Mouse (Mus musculus) kidney, postnatal 25 days (tissue): ENCODE results near the gene Stoml2.

ENCODE experiments used
- DNase-seq, 2 experiments: peaks; one replicate each; pipeline ENCODE4 v3.0.0; 2021; ENCODE audit warnings: mixed read lengths in 2 of 2

Gene Stoml2

DNA sequence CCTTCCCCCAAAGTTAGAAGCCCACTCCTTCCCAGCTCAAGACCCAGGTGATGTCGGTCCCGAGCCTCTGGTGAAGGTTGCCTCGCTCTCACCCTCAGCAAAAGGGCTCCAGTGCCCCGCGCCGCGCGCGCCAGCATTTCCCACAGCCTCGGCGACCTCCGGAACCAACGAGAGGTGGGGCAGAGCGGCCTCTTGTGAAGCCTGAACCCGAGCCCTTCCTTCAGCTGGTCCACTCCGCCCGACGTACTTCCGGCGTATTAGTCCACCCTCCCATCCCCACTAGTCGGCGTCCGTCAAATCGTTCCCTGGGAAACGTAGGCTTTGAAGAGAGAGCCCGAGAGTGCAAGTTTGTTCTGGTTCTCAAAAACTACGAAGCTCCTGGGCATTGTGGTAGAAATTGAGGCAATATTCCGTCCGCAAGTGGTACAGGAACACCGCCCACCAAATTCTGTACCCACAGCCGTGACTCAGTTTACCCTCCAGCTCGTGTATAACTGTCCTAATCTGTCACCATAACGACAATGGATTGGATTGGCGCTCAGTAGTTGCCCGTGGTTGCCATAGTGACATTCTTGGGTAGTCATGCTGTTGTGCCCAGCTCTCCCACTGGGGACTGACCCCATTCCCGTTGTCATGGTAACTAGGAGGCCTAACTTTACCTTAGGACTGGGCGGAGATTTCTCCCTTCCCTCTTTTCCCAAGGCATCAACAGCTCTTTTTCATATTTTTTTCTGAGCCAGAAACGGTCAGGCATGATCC is at the start of gene Stoml2:
Gene Stoml2, minus strand, starts transcription at position 474 of the 759 bp plus-strand sequence.
- peak; percentile 96 to 97 for DNase-seq

DNA sequence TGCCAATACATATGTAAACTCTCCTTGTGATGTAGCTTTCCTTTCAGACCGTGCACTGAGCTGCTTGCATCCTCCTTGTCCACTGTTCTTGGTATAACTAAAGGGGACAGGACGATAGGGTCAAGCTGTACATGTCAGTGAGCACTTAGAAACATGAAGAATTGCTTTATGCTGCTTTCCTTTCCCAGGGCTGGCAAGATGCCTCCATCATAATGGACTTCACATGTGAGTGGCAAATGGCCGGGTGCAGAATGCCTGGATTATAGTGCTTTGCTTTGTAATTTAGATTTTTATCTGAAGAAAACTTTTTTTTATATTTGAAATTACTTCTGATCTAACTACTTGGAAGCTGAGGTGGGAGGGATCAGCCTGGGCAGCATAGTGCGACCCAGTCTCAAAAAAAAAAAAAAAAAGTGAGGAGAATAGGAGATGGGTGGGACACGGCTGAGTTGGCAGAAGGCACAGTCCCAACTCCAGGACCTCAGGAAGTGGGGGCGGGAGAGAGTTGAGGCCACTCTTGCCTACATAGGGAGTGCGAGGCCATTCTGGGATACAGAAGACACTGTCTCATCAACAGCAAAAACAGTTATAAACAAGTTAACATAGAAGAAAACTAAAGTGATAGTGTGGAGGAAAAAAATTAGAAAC is 46.7 kb upstream of the Stoml2 start:
- DNase-seq: peak; percentile 25 to 35

DNA sequence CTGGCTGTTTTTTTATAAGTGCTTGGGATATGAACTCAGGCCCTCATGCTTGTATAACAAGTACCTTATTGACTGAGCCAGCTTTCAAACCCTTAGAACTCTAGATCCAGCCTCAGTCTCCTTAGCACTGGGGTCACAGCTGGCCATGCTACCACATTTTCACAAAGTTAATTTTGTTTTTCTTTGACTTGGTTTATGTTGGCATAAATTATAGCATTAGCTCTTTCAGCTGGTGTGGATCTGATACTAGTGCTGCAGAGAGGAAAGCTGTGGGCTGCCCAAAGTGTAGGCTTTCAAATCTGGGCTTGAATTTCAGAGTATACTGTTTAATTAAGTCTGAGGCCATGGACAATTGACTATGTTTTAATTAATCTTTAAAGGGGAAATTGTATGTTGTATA is 43.4 kb upstream of the Stoml2 start:
- DNase-seq: no peak

DNA sequence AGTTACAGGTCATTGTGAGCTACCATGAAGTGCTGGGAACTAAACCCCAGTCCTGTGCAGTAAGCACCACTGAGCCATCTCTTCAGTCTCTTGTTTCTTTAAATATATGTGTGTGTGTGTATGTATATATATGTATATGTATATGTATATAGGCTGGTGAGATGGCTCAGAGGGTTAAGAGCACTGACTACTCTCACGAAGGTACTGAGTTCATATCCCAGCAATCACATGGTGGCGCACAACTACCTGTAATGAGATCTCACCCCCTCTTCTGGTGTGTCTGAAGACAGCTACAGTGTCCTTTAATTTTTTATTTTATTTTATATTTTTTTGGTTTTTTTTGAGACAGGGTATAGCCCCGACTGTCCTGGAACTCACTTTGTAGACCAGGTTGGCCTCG is 34.0 kb upstream of the Stoml2 start:
- DNase-seq: no peak

DNA sequence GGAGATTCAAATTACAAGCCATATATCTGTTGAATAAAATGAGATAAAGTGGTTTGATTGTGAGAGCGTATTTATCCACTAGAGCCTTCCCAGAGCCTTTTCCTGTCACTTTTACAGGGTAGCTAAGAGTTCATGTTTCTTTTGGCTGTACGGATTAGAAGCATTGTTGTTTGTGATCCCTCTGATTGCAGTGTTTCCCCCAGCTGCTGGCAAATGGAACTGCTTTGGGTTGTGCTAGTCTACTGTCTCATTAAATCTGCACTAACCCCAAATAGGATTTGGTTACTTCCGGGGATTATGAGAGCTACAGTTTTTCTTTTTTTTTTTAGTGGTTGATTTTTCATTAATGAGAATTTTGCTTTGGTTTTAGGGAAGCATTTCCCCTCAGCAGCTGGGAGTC is 28.8 kb upstream of the Stoml2 start:
- no peak for DNase-seq

DNA sequence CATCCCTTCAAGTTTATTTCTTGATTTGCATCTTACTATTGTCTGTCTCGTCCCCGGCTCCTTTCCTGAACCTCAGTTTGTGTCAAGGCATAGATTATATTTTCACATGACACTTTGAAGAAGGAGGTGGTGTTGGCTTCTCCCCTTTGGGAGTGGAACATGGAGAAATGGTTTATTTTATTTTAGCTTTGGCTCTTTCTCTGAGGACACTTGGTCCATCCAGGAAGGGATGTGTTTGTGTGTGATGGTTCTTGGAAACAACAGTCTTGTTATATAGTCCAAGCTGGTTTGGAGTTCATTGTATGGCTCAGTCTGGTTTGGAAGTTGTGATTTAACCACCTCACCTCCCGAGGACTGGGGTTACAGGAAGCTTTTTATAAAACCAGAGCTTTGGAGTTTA is 28.2 kb upstream of the Stoml2 start:
- no peak for DNase-seq

DNA sequence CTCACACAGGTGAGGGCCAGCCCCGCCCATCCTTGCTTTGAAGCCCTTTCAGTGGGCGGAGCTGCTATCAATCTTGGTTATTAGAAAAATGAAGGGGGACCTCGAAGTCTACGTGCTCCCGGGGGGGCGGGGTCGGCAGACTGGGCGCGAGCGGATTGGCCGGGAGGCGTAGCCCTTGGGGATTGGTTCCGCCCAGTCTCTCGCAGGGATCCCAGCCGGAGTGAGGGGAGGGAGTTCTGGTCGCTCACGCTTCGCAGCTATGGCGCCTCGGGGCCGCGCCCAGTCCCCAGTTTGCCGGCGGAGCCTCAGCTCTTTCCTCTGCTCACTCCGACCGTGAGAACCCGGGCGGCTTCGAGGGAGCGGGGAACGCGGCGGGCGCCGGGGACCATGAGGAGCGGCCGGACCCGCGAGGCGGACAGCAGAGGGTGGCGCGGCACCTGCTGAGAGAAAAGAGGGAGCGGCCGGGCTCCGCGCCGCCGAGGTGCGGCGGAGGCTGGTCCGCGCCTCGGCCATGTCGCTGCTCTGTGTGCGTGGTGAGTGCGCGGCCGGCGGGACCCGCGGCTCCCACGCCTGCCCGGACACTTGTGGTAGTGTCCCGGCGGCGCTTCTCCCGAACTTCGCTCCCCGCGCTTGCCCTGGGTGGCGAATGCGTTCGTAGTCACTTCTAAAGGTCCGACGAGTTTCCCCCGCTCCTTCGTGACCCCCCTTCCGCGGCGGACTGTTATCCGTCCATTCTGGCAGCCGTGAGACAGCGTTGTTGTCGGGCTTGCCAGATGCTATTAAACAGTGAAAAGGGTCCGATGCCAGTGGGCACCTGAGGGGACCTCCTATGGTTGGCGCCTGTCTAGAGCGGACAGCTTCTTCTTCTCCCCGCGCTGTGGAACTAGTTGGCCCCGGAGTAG is 27.5 kb upstream of the Stoml2 start, which contains the start of gene Unc13b:
Gene Unc13b, plus strand, starts transcription at position 201 of the 902 bp plus-strand sequence.
- peak; percentile 96 to 98 for DNase-seq

- DNase-seq: no peak
These were observed 26.9 kb upstream of the Stoml2 start for GRCm38 (mm10) chr4:43058392-43058752.

- DNase-seq: no peak
These were observed 26.1 kb upstream of the Stoml2 start for GRCm38 (mm10) chr4:43057654-43058053.

GRCm38 (mm10) chr4:43052627-43053026 is 21.1 kb upstream of the Stoml2 start:
- peak; percentile 67 to 74 for DNase-seq

DNA sequence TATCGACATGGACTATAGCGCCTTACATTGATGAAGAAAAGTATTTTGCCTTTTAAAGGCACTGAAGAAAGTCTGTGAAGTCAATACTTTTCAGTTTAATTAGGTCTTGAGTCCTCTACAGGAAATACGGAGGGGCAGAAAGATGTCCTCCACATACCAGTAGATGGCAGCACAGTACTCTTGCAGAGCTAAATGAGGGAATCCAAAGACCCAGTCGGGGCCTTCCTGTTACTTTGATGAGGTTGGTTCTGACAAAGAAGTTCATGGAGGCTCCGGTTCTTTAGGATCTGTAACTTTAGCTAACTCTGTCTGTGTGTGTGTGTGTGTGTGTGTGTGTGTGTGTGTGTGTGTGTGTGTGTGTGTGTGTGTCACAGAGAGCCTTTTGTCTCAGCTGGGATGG is 15.7 kb upstream of the Stoml2 start:
- peak; percentile 86 for DNase-seq

DNA sequence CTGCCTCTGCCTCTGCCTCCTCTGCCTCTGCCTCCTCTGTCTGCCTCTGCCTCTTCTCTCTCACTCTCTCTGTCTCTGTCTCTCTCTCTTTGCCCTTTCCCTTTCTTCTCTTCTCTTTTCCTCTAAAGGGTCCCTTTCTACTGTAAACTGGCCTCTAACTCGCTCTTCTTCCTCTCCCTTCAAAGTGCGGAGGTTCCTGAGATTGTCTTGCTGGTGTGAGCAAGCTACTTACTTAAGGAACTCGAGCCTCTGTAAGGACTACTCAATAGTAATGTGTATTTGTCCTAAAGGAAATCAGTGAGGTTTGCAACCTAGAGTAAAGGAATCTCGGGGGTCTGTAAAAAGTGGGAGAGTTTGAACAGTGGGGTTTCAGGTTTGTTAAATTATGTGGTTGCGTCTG is 15.1 kb upstream of the Stoml2 start:
- no peak for DNase-seq

DNA sequence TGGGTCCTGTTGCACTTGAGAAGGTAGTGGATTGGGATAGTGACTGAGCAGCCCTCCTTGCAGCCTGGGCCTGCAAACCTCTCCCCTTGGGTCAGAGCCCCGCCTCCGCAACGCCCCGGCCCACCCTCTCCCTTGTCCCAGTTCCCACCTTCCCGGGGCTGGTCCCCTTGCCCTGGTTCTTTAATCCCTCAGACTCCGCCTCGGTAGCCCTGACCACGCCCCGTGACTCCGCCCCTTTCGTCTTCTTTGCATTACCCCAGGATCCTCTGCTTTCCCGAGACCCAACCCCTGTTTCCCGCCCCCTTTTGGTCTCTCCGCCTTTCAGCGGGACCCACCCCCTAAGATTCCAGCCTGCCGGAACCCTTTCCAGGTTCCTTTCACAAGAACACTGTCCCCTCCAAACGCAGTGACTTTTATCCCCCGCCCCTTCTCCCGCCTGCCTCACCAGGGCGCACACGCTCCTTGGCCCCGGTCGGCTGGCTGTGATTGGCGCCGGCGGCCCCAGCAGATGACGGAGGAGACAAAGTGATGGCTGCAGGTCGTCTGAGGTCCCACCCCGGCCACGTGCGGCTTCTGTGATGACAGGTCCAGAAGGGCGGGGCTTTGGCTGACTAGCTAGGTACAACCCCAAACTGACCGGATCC is 14.3 kb upstream of the Stoml2 start, which contains the start of gene Fam214b:
Gene Fam214b, minus strand, starts transcription at position 562 of the 644 bp plus-strand sequence.
- peak; percentile 99 to 100 for DNase-seq

DNA sequence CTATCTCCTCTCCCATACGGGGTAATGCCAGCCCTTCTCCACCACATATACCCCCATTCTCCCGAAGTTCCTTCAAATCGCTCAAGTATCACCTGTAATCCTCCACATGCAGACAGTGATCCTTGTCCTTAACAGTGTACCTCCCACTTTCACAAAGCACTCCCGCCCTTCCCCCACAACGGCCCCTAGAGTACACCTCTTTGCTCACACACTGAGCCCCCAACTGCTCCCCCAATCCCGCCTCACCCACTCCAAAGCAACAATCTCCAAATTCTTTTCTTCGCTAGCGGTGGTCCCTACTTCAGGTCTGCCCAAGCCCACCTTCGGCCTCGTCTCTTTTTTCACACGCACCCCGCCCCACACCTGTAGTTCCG is 13.8 kb upstream of the Stoml2 start:
- DNase-seq: peak in 1 of 2 experiments; percentile 49

GRCm38 (mm10) chr4:43044673-43045072 is 13.2 kb upstream of the Stoml2 start:
- peak; percentile 46 to 83 for DNase-seq

- DNase-seq: peak; percentile 72 to 86
These were observed 12.3 kb upstream of the Stoml2 start for GRCm38 (mm10) chr4:43043644-43044357.

DNA sequence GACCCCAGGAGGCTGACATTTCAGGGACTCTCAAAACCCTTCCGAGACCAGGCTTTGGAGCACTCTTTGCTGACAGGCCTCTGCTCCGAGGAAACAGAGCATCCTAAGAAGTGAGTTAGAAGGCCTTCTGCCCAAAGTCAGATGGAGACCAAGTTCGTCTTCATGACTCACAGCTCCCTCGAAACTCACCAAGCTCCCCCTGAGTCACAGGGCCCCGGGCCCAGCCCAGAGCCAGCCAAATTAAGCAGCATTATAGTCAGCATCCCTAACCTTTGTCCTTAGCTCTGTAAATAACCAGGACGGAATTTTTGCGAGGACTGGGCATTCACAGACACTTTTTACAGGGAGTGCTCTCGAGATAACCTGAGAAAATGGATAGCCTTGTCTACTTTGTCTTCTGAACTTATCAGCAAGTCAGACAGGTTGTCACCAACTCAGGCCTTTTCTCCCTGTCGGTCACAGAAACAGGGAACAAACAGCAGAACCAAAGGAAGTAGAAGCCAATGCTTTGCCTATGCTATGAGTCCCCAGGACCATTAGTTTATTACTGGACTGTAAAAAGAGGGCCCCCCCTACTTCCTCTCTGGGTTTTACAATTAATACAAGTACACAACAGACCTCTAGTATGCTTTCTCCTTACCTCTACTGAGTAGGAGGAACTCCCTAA is 9.5 kb upstream of the Stoml2 start:
- DNase-seq: no peak

- DNase-seq: peak; percentile 98 to 100
These were observed 8.6 kb upstream of the Stoml2 start for GRCm38 (mm10) chr4:43040114-43040572.

- DNase-seq: no peak
These were observed 8.1 kb upstream of the Stoml2 start for GRCm38 (mm10) chr4:43039609-43040008.

DNA sequence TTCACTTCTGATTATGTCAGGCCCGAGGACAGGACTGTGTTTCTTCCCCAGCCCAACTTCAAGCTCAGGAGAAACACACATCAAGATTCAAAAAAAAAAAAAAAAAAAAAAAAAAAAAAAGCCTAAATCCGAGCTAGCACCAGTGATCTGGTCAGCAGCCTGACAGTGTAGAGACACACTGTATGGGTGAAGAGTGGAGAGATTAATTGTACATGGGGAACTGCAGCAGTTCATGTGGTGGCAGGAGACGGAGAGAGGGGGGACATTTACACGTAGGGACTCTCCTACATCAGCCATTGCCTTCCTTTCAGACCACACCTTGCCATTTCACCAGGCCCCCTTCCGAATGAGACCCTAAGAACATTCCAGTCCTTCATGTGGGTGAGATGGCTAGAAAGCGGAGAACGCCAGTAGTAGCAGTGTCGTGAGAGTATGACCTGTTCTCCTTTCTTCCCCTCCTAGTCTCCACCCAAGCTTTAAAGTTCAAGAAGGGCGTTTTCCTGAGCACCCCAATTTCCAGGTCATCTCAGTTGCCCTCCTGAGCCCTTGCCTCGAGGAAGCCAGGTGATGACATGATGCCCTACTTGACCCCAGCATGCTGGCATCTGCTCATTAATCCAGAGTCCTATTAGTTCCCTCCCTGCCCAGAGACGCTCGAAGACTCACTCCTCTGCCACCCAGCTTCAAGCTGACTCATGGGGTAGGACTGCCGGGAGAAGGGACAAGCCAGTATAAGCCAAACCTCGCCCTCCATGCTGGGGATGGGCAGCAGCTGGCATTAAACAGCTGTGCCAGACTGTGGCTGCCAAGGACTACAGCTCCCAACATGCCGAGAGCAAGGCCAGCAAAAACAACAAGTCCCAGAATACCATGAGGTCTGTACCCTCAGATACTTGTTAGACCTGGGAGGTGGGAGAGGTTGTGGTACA is 7.3 kb upstream of the Stoml2 start:
- peak; percentile 29 to 69 for DNase-seq
